Mouse (Mus musculus): ENCODE measurements around the gene Rgl2. TPM values are rescaled to one million over a fixed set of nuclear protein-coding genes. Genes with fewer than 3 reads are reported as not detected.

Gene Rgl2
- polyA plus RNA-seq, 1 experiment from 2014 or later = 44.7 TPM

- Histone ChIP-seq H3K27me3 (ENCODE audit: control insufficient read depth, insufficient read depth, low read length) (no peaks in the 10 kb centered on the region), H3K27ac (ENCODE audit: low read length) (peak within 1 kb of the TSS; percentile 50; the same call in 1 of the 2 replicates), H3K9ac (ENCODE audit: low read length) (peak within 1 kb of the TSS; percentile 92), H3K4me2 (ENCODE audit: low read depth, low read length) (peak within 1 kb of the TSS; percentile 95), H3K4me1 (ENCODE audit: control insufficient read depth, insufficient read depth, low read length) (peaks cover 16% of the 10 kb centered on the region), H3K36me3 (ENCODE audit: control insufficient read depth, insufficient read depth, low read length) (peaks cover 12% of the 10 kb centered on the region; the same call in 1 of the 2 replicates), H3K9me3 (replicated peaks; ENCODE audit: control insufficient read depth, low read length) (no peaks in the 10 kb centered on the region), H3K4me3 (replicated peaks; ENCODE audit: low read length) (peak within 1 kb of the TSS; percentile 94)
- ATAC-seq (ENCODE audit: insufficient read depth, low FRiP score) = peak; percentile 88
- WGBS = under 1% methylated on average over 36 of the region's 36 CpGs
Observed at GRCm38 (mm10) chr17:33940206-33940805, 11.0 kb downstream of the Rgl2 start, which contains the start of the genes Pfdn6 and Wdr46. Gene Pfdn6 (minus strand): TSS chr17:33940343. Gene Wdr46 (plus strand): TSS chr17:33940660.

DNA sequence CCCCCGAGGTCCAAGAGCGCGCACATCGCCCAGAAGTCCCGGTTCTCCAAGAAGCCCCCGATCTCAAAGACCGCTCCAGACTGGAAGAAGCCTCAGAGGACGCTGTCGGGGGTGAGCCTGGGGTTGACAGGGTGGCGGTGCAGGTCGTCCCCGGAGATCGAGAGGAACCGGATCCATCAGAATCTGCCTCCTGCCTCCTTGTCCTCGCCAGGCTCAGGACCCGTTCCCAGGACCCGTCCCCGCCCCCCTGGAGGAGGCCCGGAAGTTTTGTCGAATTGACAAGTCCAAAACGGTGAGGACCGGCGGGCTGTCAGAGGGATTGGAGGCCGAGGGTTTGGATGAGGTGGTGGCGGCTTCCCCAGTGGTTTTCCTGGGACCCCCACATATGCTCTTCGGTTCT is 11.6 kb downstream of the Rgl2 start:
- H3K4me1 ChIP-seq (ENCODE audit: control insufficient read depth, insufficient read depth, low read length) = peaks cover 16% of the 10 kb centered on the region
- H3K27ac ChIP-seq (ENCODE audit: low read length) = no peak overlapping the region
- H3K4me3 ChIP-seq (replicated peaks; ENCODE audit: low read length) = peak overlapping the region; percentile 94
- 1% methylated on average over 26 of the region's 26 CpGs for WGBS
- ATAC-seq (ENCODE audit: insufficient read depth, low FRiP score) = no peak
- peaks cover 5% of the 10 kb centered on the region; the same call in 1 of the 2 replicates for H3K36me3 ChIP-seq (ENCODE audit: control insufficient read depth, insufficient read depth, low read length)
- H3K27me3 ChIP-seq (ENCODE audit: control insufficient read depth, insufficient read depth, low read length) = no peaks in the 10 kb centered on the region
- H3K9me3 ChIP-seq (replicated peaks; ENCODE audit: control insufficient read depth, low read length) = no peaks in the 10 kb centered on the region
- peak overlapping the region; percentile 92 for H3K9ac ChIP-seq (ENCODE audit: low read length)
- H3K4me2 ChIP-seq (ENCODE audit: low read depth, low read length) = peak overlapping the region; percentile 95

DNA sequence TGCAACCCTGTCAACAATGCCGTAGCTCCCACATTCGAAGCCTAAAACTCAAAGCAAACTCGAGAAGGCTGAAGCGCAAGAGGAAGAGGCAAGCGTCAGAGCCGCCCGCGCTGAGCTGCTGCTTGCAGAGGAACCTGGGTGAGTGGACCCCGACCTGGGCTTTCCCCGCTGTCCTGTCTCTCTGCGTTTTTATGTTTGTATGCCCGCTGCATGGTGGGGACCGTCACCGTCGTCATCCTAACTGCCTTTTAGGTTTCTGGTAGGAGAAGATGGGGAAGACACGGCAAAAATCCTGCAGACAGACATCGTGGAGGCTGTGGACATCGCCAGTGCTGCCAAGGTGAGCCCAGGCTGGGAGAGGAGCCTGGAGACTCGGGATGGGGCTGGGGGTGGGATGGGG is 12.0 kb downstream of the Rgl2 start:
- WGBS = 51% methylated on average over 19 of the region's 19 CpGs

GRCm38 (mm10) chr17:33943454-33943853 is 14.1 kb downstream of the Rgl2 start:
- 93% methylated on average over 15 of the region's 15 CpGs for WGBS
- H3K36me3 ChIP-seq (ENCODE audit: control insufficient read depth, insufficient read depth, low read length) = peaks cover 4% of the 10 kb centered on the region; the same call in 1 of the 2 replicates
- no peak overlapping the region for H3K9ac ChIP-seq (ENCODE audit: low read length)
- no peak overlapping the region for H3K27ac ChIP-seq (ENCODE audit: low read length)
- H3K4me3 ChIP-seq (replicated peaks; ENCODE audit: low read length) = no peak overlapping the region
- H3K27me3 ChIP-seq (ENCODE audit: control insufficient read depth, insufficient read depth, low read length) = no peaks in the 10 kb centered on the region
- ATAC-seq (ENCODE audit: insufficient read depth, low FRiP score) = no peak
- no peak overlapping the region for H3K4me2 ChIP-seq (ENCODE audit: low read depth, low read length)
- peaks cover 16% of the 10 kb centered on the region for H3K4me1 ChIP-seq (ENCODE audit: control insufficient read depth, insufficient read depth, low read length)
- H3K9me3 ChIP-seq (replicated peaks; ENCODE audit: control insufficient read depth, low read length) = no peaks in the 10 kb centered on the region

More for the DNA sequence above, 12.0 kb downstream of the Rgl2 start:
- Histone ChIP-seq H3K4me2 (ENCODE audit: low read depth, low read length) (peak overlapping the region; percentile 95), H3K9ac (ENCODE audit: low read length) (peak overlapping the region; percentile 92), H3K36me3 (ENCODE audit: control insufficient read depth, insufficient read depth, low read length) (peaks cover 4% of the 10 kb centered on the region; the same call in 1 of the 2 replicates), H3K4me1 (ENCODE audit: control insufficient read depth, insufficient read depth, low read length) (peaks cover 16% of the 10 kb centered on the region), H3K9me3 (replicated peaks; ENCODE audit: control insufficient read depth, low read length) (no peaks in the 10 kb centered on the region), H3K27ac (ENCODE audit: low read length) (no peak overlapping the region), H3K4me3 (replicated peaks; ENCODE audit: low read length) (peak overlapping the region; percentile 94), H3K27me3 (ENCODE audit: control insufficient read depth, insufficient read depth, low read length) (no peaks in the 10 kb centered on the region)
- ATAC-seq (ENCODE audit: insufficient read depth, low FRiP score) = no peak

DNA sequence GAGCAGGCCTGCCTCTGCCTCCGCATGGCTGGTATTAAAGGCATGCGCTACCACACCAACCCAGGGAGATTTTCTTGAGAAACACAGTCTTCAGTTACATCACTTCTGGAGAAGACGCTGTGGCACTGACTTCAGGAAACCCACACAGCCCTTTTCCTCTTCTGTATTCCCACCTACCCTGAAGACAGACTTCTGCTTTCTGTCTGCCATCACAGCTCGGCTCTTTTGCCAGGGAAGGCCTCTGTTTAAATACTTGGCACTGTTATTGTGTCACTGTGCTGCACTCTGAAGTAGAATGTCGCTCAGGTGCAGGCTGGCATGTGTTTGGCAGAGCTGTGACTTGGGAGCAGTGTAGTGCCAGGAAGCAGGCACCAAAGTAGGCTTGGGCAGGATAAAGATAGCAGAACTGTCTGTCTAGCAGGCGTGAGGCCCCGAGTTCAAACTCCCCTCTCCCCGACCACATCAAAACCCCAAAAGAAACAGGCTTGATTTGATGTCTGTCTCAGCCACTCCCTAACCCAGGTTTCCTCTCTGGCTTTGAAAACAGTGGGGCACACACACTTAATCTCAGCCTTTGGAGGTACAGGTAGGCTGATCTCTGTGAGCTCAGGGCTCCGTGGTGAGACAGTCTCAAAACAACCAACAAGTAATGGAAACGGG is 18.2 kb downstream of the Rgl2 start:
- WGBS = 84% methylated on average over 10 of the region's 10 CpGs
- Histone ChIP-seq H3K4me3 (replicated peaks; ENCODE audit: low read length) (no peak overlapping the region), H3K27me3 (ENCODE audit: control insufficient read depth, insufficient read depth, low read length) (no peaks in the 10 kb centered on the region), H3K36me3 (ENCODE audit: control insufficient read depth, insufficient read depth, low read length) (peaks cover 4% of the 10 kb centered on the region), H3K9me3 (replicated peaks; ENCODE audit: control insufficient read depth, low read length) (no peaks in the 10 kb centered on the region), H3K27ac (ENCODE audit: low read length) (no peak overlapping the region), H3K9ac (ENCODE audit: low read length) (no peak overlapping the region), H3K4me2 (ENCODE audit: low read depth, low read length) (no peak overlapping the region), H3K4me1 (ENCODE audit: control insufficient read depth, insufficient read depth, low read length) (peaks cover 21% of the 10 kb centered on the region)
- no peak for ATAC-seq (ENCODE audit: insufficient read depth, low FRiP score)

DNA sequence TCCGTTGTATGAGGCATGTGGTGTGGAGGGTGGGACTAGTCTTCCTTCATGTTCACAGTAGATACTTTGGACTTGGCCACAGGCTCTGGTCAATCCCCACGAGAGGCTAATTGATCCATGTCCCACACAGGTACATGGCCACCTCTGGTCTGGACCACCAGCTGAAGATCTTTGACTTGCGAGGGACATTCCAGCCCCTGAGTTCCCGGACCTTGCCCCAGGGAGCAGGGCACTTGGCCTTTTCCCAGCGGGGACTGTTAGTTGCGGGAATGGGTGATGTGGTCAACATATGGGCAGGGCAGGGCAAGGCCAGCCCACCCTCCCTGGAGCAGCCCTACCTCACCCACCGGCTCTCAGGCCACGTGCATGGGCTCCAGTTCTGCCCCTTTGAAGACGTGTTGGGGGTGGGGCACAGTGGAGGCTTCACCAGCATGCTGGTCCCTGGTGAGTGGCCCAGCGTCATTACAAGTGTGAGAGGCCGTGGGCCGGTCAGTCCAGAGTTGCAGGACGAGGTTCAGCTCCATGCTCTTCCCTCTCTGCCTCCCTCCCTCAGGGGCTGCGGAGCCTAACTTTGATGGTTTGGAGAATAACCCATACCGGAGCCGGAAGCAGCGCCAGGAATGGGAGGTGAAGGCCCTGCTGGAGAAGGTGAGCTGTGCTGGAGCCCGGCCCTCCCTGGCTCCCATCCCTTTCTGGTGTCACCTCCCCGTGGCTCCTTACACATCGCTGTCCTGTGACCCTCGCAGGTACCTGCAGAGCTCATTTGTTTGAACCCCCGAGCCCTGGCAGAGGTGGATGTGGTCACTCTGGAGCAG is 19.0 kb downstream of the Rgl2 start:
- Histone ChIP-seq H3K27me3 (ENCODE audit: control insufficient read depth, insufficient read depth, low read length) (no peaks in the 10 kb centered on the region), H3K4me1 (ENCODE audit: control insufficient read depth, insufficient read depth, low read length) (peaks cover 28% of the 10 kb centered on the region), H3K9me3 (replicated peaks; ENCODE audit: control insufficient read depth, low read length) (no peaks in the 10 kb centered on the region), H3K4me2 (ENCODE audit: low read depth, low read length) (no peak overlapping the region), H3K36me3 (ENCODE audit: control insufficient read depth, insufficient read depth, low read length) (peaks cover 4% of the 10 kb centered on the region), H3K27ac (ENCODE audit: low read length) (peak overlapping the region; percentile 14; the same call in 1 of the 2 replicates), H3K4me3 (replicated peaks; ENCODE audit: low read length) (no peak overlapping the region), H3K9ac (ENCODE audit: low read length) (no peak overlapping the region)
- no peak for ATAC-seq (ENCODE audit: insufficient read depth, low FRiP score)
- 83% methylated on average over 22 of the region's 22 CpGs for WGBS

DNA sequence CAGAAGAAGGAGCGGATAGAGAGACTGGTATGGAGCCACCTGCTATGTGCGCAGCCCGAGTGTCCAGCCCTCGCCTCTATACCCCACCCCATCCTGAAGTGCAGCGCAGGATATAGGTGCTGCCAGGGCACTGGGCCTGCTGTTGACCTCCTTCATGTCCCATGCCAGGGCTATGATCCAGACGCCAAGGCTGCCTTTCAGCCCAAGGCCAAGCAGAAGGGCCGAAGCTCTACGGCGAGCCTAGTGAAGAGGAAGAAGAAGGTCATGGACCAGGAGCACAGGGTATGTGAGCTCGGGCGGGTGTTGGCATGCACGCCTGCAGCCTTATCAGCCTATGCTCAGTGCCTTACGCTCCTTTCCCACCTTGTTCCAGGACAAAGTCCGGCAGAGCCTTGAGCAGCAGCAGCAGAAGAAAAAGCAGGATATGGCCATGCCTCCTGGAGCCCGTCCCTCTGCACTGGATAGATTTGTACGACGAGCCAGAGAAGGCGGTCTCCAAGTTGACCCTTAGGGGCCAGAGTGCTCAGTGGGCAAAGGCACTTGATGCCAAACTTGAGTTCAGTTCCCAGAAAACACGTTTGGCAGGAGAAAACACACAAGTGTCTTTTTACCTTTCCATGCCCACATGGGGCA is 19.7 kb downstream of the Rgl2 start:
- Histone ChIP-seq H3K4me3 (replicated peaks; ENCODE audit: low read length) (no peak overlapping the region), H3K9ac (ENCODE audit: low read length) (no peak overlapping the region), H3K9me3 (replicated peaks; ENCODE audit: control insufficient read depth, low read length) (no peaks in the 10 kb centered on the region), H3K4me2 (ENCODE audit: low read depth, low read length) (0 out of 2 replicates have a peak overlapping the region, but pooled peaks have one; percentile 87), H3K27ac (ENCODE audit: low read length) (peak overlapping the region; percentile 42), H3K4me1 (ENCODE audit: control insufficient read depth, insufficient read depth, low read length) (peaks cover 35% of the 10 kb centered on the region), H3K36me3 (ENCODE audit: control insufficient read depth, insufficient read depth, low read length) (no peaks in the 10 kb centered on the region; the same call in 1 of the 2 replicates), H3K27me3 (ENCODE audit: control insufficient read depth, insufficient read depth, low read length) (no peaks in the 10 kb centered on the region)
- ATAC-seq (ENCODE audit: insufficient read depth, low FRiP score) = peak; percentile 61; the same call in 1 of the 2 replicates
- WGBS = 79% methylated on average over 19 of the region's 19 CpGs

DNA sequence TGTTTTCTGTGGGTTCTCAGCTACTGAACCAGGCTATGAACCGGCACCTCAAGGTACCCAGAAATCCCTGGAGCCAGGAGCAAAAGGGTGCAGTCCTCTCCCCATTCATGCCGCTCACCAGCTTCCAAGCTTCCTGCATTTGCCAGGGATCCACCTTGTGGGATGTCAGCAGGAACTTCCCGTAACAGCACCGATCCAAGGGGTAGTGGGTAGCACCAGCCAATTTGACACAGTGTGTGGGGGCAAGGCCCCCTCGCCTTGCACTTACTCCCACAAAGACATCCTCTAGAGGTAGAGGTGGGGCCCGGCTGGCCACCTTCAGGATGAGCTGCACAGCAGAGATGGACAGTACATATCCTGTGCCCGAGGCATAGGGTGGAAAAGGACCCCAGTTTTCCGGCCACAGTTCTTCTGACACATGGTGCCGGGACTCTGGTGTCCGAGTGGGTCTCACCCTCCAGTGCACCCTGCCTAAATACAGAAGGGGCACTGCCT is 20.8 kb downstream of the Rgl2 start:
- peak overlapping the region; percentile 57 for H3K4me3 ChIP-seq (replicated peaks; ENCODE audit: low read length)
- peak overlapping the region; percentile 94; the same call in 1 of the 2 replicates for H3K27ac ChIP-seq (ENCODE audit: low read length)
- H3K27me3 ChIP-seq (ENCODE audit: control insufficient read depth, insufficient read depth, low read length) = no peaks in the 10 kb centered on the region
- peak overlapping the region; percentile 77 for H3K9ac ChIP-seq (ENCODE audit: low read length)
- 69% methylated on average over 10 of the region's 10 CpGs for WGBS
- H3K9me3 ChIP-seq (replicated peaks; ENCODE audit: control insufficient read depth, low read length) = no peaks in the 10 kb centered on the region
- no peak for ATAC-seq (ENCODE audit: insufficient read depth, low FRiP score)
- no peaks in the 10 kb centered on the region; the same call in 1 of the 2 replicates for H3K36me3 ChIP-seq (ENCODE audit: control insufficient read depth, insufficient read depth, low read length)
- H3K4me2 ChIP-seq (ENCODE audit: low read depth, low read length) = peak overlapping the region; percentile 87
- peaks cover 41% of the 10 kb centered on the region for H3K4me1 ChIP-seq (ENCODE audit: control insufficient read depth, insufficient read depth, low read length)

All from stomach, embryonic 16.5 days (tissue).